Comparison of ENCODE assay signal across 8 mouse cellular contexts in genomic region chr16:92302506-92302905, GRCm38 (mm10). TPM values are rescaled to one million over a fixed set of nuclear protein-coding genes. Genes with fewer than 3 reads are reported as not detected.
DNase-seq lines count a peak whose midpoint lies in the region; ATAC-seq and TF ChIP-seq lines count a peak whose summit lies in the region.

No protein-coding gene starts in this region.

- 32% methylated on average over 5 of the region's 5 CpGs for WGBS in heart, embryonic 16.5 days
- 66% methylated on average over 5 of the region's 5 CpGs for WGBS in bone marrow, adult 2 months
- 77% methylated on average over 5 of the region's 5 CpGs for WGBS in hindbrain, embryonic 11.5 days
- 73% methylated on average over 5 of the region's 5 CpGs for WGBS in midbrain, embryonic 13.5 days

- H3K27ac ChIP-seq in heart, embryonic 16.5 days (ENCODE audit: low read length), result peak overlapping the region; percentile 88
- H3K27ac ChIP-seq in bone marrow, adult 2 months (ENCODE audit: control insufficient read depth, insufficient read depth, low read depth, low read length, poor library complexity), result no peak overlapping the region
- H3K27ac ChIP-seq in hindbrain, embryonic 11.5 days (ENCODE audit: low read depth, low read length), result no peak overlapping the region
- H3K27ac ChIP-seq in midbrain, embryonic 13.5 days, result no peak overlapping the region

- H3K36me3 ChIP-seq in heart, embryonic 16.5 days (ENCODE audit: control insufficient read depth, insufficient read depth), result peaks cover 18% of the 10 kb centered on the region
- H3K36me3 ChIP-seq in hindbrain, embryonic 11.5 days (ENCODE audit: control insufficient read depth, insufficient read depth, low read length), result no peaks in the 10 kb centered on the region
- peaks cover 21% of the 10 kb centered on the region for H3K36me3 ChIP-seq in midbrain, embryonic 13.5 days

- H3K9ac ChIP-seq in heart, embryonic 16.5 days (ENCODE audit: low read length), result peak overlapping the region; percentile 87
- peak overlapping the region; percentile 5; the same call in 1 of the 2 replicates for H3K9ac ChIP-seq in hindbrain, embryonic 11.5 days (ENCODE audit: low read depth, low read length)
- H3K9ac ChIP-seq in midbrain, embryonic 13.5 days (replicated peaks), result peak overlapping the region; percentile 83

- H3K4me2 ChIP-seq in heart, embryonic 16.5 days (ENCODE audit: low read depth, low read length), result peak overlapping the region; percentile 96
- H3K4me2 ChIP-seq in hindbrain, embryonic 11.5 days (replicated peaks; ENCODE audit: low read depth, low read length), result no peak overlapping the region
- peak overlapping the region; percentile 72 for H3K4me2 ChIP-seq in midbrain, embryonic 13.5 days (replicated peaks)

- no peak for DNase-seq in heart, adult 11 months
- DNase-seq in hindbrain, embryonic 11.5 days (ENCODE audit: low spot score), result peak; percentile 7
- DNase-seq in right cerebral cortex, adult 2 months (ENCODE audit: low spot score in 2 of 2), result no peak
- no peak for DNase-seq in thymus, adult 18-20 months
- no peak for DNase-seq in natural killer cell, adult 2 months (ENCODE audit: low spot score in 2 of 2)

- no peak for TF ChIP-seq CTCF in bone marrow, adult 2 months (IDR thresholded peaks at IDR 0.05; ENCODE audit: control insufficient read depth, insufficient read depth, low read length)

- no peak for ATAC-seq in heart, embryonic 16.5 days (replicated peaks; ENCODE audit: extremely low read depth, insufficient read depth, low FRiP score)
- no peak for ATAC-seq in hindbrain, embryonic 11.5 days (ENCODE audit: low FRiP score)
- ATAC-seq in midbrain, embryonic 13.5 days, result no peak

- no peaks in the 10 kb centered on the region for H3K9me3 ChIP-seq in heart, embryonic 16.5 days (replicated peaks; ENCODE audit: control insufficient read depth, low read length)
- H3K9me3 ChIP-seq in hindbrain, embryonic 11.5 days (ENCODE audit: control insufficient read depth, low read length), result no peaks in the 10 kb centered on the region
- H3K9me3 ChIP-seq in midbrain, embryonic 13.5 days, result no peaks in the 10 kb centered on the region

- H3K4me3 ChIP-seq in heart, embryonic 16.5 days (ENCODE audit: low read length), result peak overlapping the region; percentile 80
- peak overlapping the region; percentile 8 for H3K4me3 ChIP-seq in bone marrow, adult 2 months (replicated peaks; ENCODE audit: control insufficient read depth, low read depth, low read length)
- H3K4me3 ChIP-seq in hindbrain, embryonic 11.5 days (ENCODE audit: low read depth, low read length), result no peak overlapping the region; the same call in 1 of the 2 replicates
- H3K4me3 ChIP-seq in midbrain, embryonic 13.5 days (replicated peaks), result 0 out of 2 replicates have a peak overlapping the region, but pooled peaks have one; percentile 68

- peaks cover 19% of the 10 kb centered on the region for H3K4me1 ChIP-seq in heart, embryonic 16.5 days (ENCODE audit: control insufficient read depth, insufficient read depth, low read length)
- H3K4me1 ChIP-seq in bone marrow, adult 2 months (ENCODE audit: control insufficient read depth, insufficient read depth, low read length), result peaks cover 2% of the 10 kb centered on the region
- no peaks in the 10 kb centered on the region for H3K4me1 ChIP-seq in hindbrain, embryonic 11.5 days (replicated peaks; ENCODE audit: control insufficient read depth, insufficient read depth, low read length)
- H3K4me1 ChIP-seq in midbrain, embryonic 13.5 days (replicated peaks), result peaks cover 27% of the 10 kb centered on the region

- no peaks in the 10 kb centered on the region for H3K27me3 ChIP-seq in heart, embryonic 16.5 days (ENCODE audit: control insufficient read depth, insufficient read depth, low read length)
- no peaks in the 10 kb centered on the region for H3K27me3 ChIP-seq in hindbrain, embryonic 11.5 days (ENCODE audit: control insufficient read depth, insufficient read depth, low read length)
- no peaks in the 10 kb centered on the region for H3K27me3 ChIP-seq in midbrain, embryonic 13.5 days

- TF ChIP-seq POLR2A in bone marrow, adult 2 months (IDR thresholded peaks at IDR 0.05; ENCODE audit: borderline replicate concordance, control insufficient read depth, low read depth, low read length), result no peak

RNA-seq across cellular contexts. Expression of gene Smim11, which starts 1.4 kb away (rescaled TPM):
- 120 and 124 TPM in 2 replicates for polyA plus RNA-seq in heart, embryonic 16.5 days (2015; fragmentation: Nextera tagmentation; extraction: Ambion mirVana)
- 42.2 and 64.0 TPM in 2 replicates for polyA plus RNA-seq in bone marrow, adult 2 months (2011; ENCODE audit: insufficient read depth, insufficient read length, low replicate concordance, missing spikeins)
- polyA plus RNA-seq in hindbrain, embryonic 11.5 days (2014; fragmentation: Nextera tagmentation; extraction: Ambion mirVana), result 112 and 121 TPM in 2 replicates
- 94.2 and 109 TPM in 2 replicates for polyA plus RNA-seq in midbrain, embryonic 13.5 days (2015; fragmentation: Nextera tagmentation; extraction: Ambion mirVana)

RNA-seq across cellular contexts. Expression of gene Kcne2, which starts 10.3 kb away (rescaled TPM):
- polyA plus RNA-seq in heart, embryonic 16.5 days (2015; fragmentation: Nextera tagmentation; extraction: Ambion mirVana), result 1.1 and 1.3 TPM in 2 replicates
- polyA plus RNA-seq in bone marrow, adult 2 months (2011; ENCODE audit: insufficient read depth, insufficient read length, low replicate concordance, missing spikeins), result 0.59 TPM in 1 of 2 replicates, not detected in the other
- 14.7 and 23.1 TPM in 2 replicates for polyA plus RNA-seq in hindbrain, embryonic 11.5 days (2014; fragmentation: Nextera tagmentation; extraction: Ambion mirVana)
- 2.2 and 5.3 TPM in 2 replicates for polyA plus RNA-seq in midbrain, embryonic 13.5 days (2015; fragmentation: Nextera tagmentation; extraction: Ambion mirVana)

RNA-seq across cellular contexts. Expression of gene Fam243, which starts 18.7 kb away (rescaled TPM):
- 0.05 TPM in 1 of 2 replicates, not detected in the other for polyA plus RNA-seq in heart, embryonic 16.5 days (2015; fragmentation: Nextera tagmentation; extraction: Ambion mirVana)
- polyA plus RNA-seq in bone marrow, adult 2 months (2011; ENCODE audit: insufficient read depth, insufficient read length, low replicate concordance, missing spikeins), result not detected in 2 replicates
- not detected in 2 replicates for polyA plus RNA-seq in hindbrain, embryonic 11.5 days (2014; fragmentation: Nextera tagmentation; extraction: Ambion mirVana)
- polyA plus RNA-seq in midbrain, embryonic 13.5 days (2015; fragmentation: Nextera tagmentation; extraction: Ambion mirVana), result not detected in 2 replicates

RNA-seq across cellular contexts. Expression of gene Kcne1, which starts 56.8 kb away (rescaled TPM):
- polyA plus RNA-seq in heart, embryonic 16.5 days (2015; fragmentation: Nextera tagmentation; extraction: Ambion mirVana), result 166 and 187 TPM in 2 replicates
- not detected in 2 replicates for polyA plus RNA-seq in bone marrow, adult 2 months (2011; ENCODE audit: insufficient read depth, insufficient read length, low replicate concordance, missing spikeins)
- polyA plus RNA-seq in hindbrain, embryonic 11.5 days (2014; fragmentation: Nextera tagmentation; extraction: Ambion mirVana), result 0.32 and 0.66 TPM in 2 replicates
- polyA plus RNA-seq in midbrain, embryonic 13.5 days (2015; fragmentation: Nextera tagmentation; extraction: Ambion mirVana), result 0.12 TPM in 1 of 2 replicates, not detected in the other

Comparison
In these comparisons a context has a peak if more than half of its experiments do, and no peak if none do; other contexts are left out.
1. H3K9ac ChIP-seq: peak in every context shown above with its lines; median percentile 87 in heart, embryonic 16.5 days; 83 in midbrain, embryonic 13.5 days; 5 in hindbrain, embryonic 11.5 days.